Mouse (Mus musculus): Measurements from ENCODE around the gene Vsx1. TPM values are rescaled to one million over a fixed set of nuclear protein-coding genes. Genes with fewer than 3 reads are reported as not detected.

The Vsx1 gene
- polyA plus RNA-seq, 1 experiment: not detected

DNA sequence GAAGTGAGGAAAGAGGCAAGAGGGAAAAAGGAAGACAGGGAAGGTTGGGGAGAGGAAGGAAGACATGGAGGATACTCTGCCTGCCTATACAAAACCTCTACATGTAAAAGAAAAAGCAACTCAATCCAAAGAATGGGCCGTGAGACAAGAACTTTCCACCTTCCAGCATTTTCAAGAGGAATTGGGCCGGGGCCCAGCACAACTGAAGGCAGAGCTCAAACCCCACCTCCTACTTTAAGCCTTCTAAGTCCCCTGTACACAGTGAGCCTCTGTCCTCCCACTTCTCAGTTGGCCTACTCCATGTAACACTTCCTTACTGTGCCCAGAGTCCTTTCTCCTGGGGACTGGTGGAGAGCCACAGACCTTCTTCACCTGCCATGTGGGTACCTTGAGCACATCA is 27.2 kb downstream of the Vsx1 start:
- no peaks in the 10 kb centered on the region for H3K79me2 ChIP-seq (ENCODE audit: control insufficient read depth, insufficient read depth)
- H3K36me3 ChIP-seq (ENCODE audit: control insufficient read depth, insufficient read depth): no peaks in the 10 kb centered on the region
- peaks cover 3% of the 10 kb centered on the region for H3K27me3 ChIP-seq (ENCODE audit: control insufficient read depth, insufficient read depth, insufficient read length)
- H3K4me3 ChIP-seq (ENCODE audit: insufficient read depth, poor library complexity, severe bottlenecking): no peak overlapping the region
- TF ChIP-seq CTCF (IDR thresholded peaks at IDR 0.05; ENCODE audit: control insufficient read depth, insufficient read depth, insufficient read length) (no peak), CEBPB (IDR thresholded peaks at IDR 0.05; ENCODE audit: low read depth) (no peak), FOSL1 (IDR thresholded peaks at IDR 0.05; ENCODE audit: insufficient read depth, low read length, poor library complexity, severe bottlenecking) (no peak), MAX (IDR thresholded peaks at IDR 0.05) (no peak), MYOD1 (IDR thresholded peaks at IDR 0.05; ENCODE audit: control insufficient read depth, insufficient read length, low read depth) (no peak), MYOG (IDR thresholded peaks at IDR 0.05; ENCODE audit: control insufficient read depth, extremely low read depth, insufficient read length) (no peak), USF1 (IDR thresholded peaks at IDR 0.05; ENCODE audit: low read depth) (no peak)
- H3ac ChIP-seq (ENCODE audit: control insufficient read depth, insufficient read length, low read depth): no peak overlapping the region
- H3K79me3 ChIP-seq (ENCODE audit: low read depth): no peaks in the 10 kb centered on the region

- TF ChIP-seq FOSL1 (IDR thresholded peaks at IDR 0.05; ENCODE audit: insufficient read depth, low read length, poor library complexity, severe bottlenecking) (no peak), MYOD1 (IDR thresholded peaks at IDR 0.05; ENCODE audit: control insufficient read depth, insufficient read length, low read depth) (no peak)
- Histone ChIP-seq H3K4me3 (ENCODE audit: insufficient read depth, poor library complexity, severe bottlenecking) (no peak overlapping the region), H3K79me2 (ENCODE audit: control insufficient read depth, insufficient read depth) (no peaks in the 10 kb centered on the region), H3K36me3 (ENCODE audit: control insufficient read depth, insufficient read depth) (no peaks in the 10 kb centered on the region), H3K79me3 (ENCODE audit: low read depth) (no peaks in the 10 kb centered on the region), H3K27me3 (ENCODE audit: control insufficient read depth, insufficient read depth, insufficient read length) (no peaks in the 10 kb centered on the region), H3ac (ENCODE audit: control insufficient read depth, insufficient read length, low read depth) (no peak overlapping the region)
These were observed 28.3 kb downstream of the Vsx1 start for GRCm38 (mm10) chr2:150660668-150661451.

DNA sequence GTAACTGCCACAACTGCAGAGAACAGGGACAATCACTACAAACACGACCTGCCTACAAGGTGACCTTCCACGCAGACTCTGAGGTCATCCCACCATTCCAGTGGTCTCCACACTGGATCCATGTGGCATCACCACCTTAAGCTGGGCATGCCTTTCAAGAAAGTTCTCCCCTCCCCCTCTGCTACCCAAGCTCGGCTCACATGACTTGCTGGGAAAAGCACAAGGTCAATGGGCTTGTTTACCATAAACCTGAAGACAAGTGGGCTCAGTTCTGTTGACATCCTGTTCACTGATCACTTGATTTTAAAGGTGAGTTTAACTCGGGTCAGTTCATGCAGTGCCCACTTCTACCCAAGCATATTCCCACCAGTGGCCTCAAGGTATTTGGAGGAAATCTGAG is 29.1 kb downstream of the Vsx1 start:
- Histone ChIP-seq H3ac (ENCODE audit: control insufficient read depth, insufficient read length, low read depth) (no peak overlapping the region), H3K79me2 (ENCODE audit: control insufficient read depth, insufficient read depth) (no peaks in the 10 kb centered on the region), H3K79me3 (ENCODE audit: low read depth) (no peaks in the 10 kb centered on the region), H3K4me3 (ENCODE audit: insufficient read depth, poor library complexity, severe bottlenecking) (no peak overlapping the region), H3K36me3 (ENCODE audit: control insufficient read depth, insufficient read depth) (no peaks in the 10 kb centered on the region), H3K27me3 (ENCODE audit: control insufficient read depth, insufficient read depth, insufficient read length) (no peaks in the 10 kb centered on the region)
- TF ChIP-seq MAX (IDR thresholded peaks at IDR 0.05) (no peak), FOSL1 (IDR thresholded peaks at IDR 0.05; ENCODE audit: insufficient read depth, low read length, poor library complexity, severe bottlenecking) (no peak)

GRCm38 (mm10) chr2:150656975-150657768 is 32.0 kb downstream of the Vsx1 start:
- no peaks in the 10 kb centered on the region for H3K79me3 ChIP-seq (ENCODE audit: low read depth)
- no peaks in the 10 kb centered on the region for H3K27me3 ChIP-seq (ENCODE audit: control insufficient read depth, insufficient read depth, insufficient read length)
- TF ChIP-seq MYOD1 (IDR thresholded peaks at IDR 0.05; ENCODE audit: control insufficient read depth, insufficient read length, low read depth) (no peak), FOSL1 (IDR thresholded peaks at IDR 0.05; ENCODE audit: insufficient read depth, low read length, poor library complexity, severe bottlenecking) (no peak), MAX (IDR thresholded peaks at IDR 0.05) (no peak), CTCF (IDR thresholded peaks at IDR 0.05; ENCODE audit: control insufficient read depth, insufficient read depth, insufficient read length) (no peak), CEBPB (IDR thresholded peaks at IDR 0.05; ENCODE audit: low read depth) (no peak), USF1 (IDR thresholded peaks at IDR 0.05; ENCODE audit: low read depth) (no peak), MYOG (IDR thresholded peaks at IDR 0.05; ENCODE audit: control insufficient read depth, extremely low read depth, insufficient read length) (no peak)
- no peak overlapping the region for H3K4me3 ChIP-seq (ENCODE audit: insufficient read depth, poor library complexity, severe bottlenecking)
- H3ac ChIP-seq (ENCODE audit: control insufficient read depth, insufficient read length, low read depth): no peak overlapping the region
- no peaks in the 10 kb centered on the region for H3K79me2 ChIP-seq (ENCODE audit: control insufficient read depth, insufficient read depth)
- no peaks in the 10 kb centered on the region for H3K36me3 ChIP-seq (ENCODE audit: control insufficient read depth, insufficient read depth)

DNA sequence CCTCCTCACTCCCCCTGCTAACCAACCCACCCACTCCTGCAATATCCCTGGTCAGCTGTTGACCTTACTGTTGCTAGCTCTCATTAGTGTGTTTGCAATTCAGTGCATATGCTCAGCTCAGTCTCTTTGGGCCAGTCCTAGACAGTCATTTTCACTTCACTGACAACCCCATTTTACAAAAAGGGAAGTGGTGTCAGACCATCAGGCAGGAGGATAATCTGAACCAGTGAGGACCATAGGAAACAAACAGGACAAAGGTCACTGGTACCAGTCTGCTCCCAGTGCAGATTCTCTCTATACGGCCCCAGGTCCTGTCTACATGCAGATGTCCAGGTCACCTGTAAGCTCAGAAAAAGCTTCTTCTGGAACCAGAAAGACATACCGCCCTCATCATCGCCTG is 33.0 kb downstream of the Vsx1 start:
- Histone ChIP-seq H3K36me3 (ENCODE audit: control insufficient read depth, insufficient read depth) (no peaks in the 10 kb centered on the region), H3K79me2 (ENCODE audit: control insufficient read depth, insufficient read depth) (no peaks in the 10 kb centered on the region), H3K4me3 (ENCODE audit: insufficient read depth, poor library complexity, severe bottlenecking) (no peak overlapping the region), H3K27me3 (ENCODE audit: control insufficient read depth, insufficient read depth, insufficient read length) (no peaks in the 10 kb centered on the region), H3K79me3 (ENCODE audit: low read depth) (no peaks in the 10 kb centered on the region), H3ac (ENCODE audit: control insufficient read depth, insufficient read length, low read depth) (no peak overlapping the region)
- TF ChIP-seq CEBPB (IDR thresholded peaks at IDR 0.05; ENCODE audit: low read depth) (no peak), MYOG (IDR thresholded peaks at IDR 0.05; ENCODE audit: control insufficient read depth, extremely low read depth, insufficient read length) (no peak), MYOD1 (IDR thresholded peaks at IDR 0.05; ENCODE audit: control insufficient read depth, insufficient read length, low read depth) (no peak), FOSL1 (IDR thresholded peaks at IDR 0.05; ENCODE audit: insufficient read depth, low read length, poor library complexity, severe bottlenecking) (no peak), MAX (IDR thresholded peaks at IDR 0.05) (no peak), USF1 (IDR thresholded peaks at IDR 0.05; ENCODE audit: low read depth) (no peak), CTCF (IDR thresholded peaks at IDR 0.05; ENCODE audit: control insufficient read depth, insufficient read depth, insufficient read length) (no peak)

Measured in C2C12 (cell line).